Mouse (Mus musculus) hindbrain, embryonic 11.5 days (tissue): Measurements from ENCODE around the gene Sept4. TPM values are rescaled to one million over a fixed set of nuclear protein-coding genes. Genes with fewer than 3 reads are reported as not detected.

Experiments
- ATAC-seq: fragments of 200-750 bp; cut with Nextera tagmentation; 2 replicates; pipeline ENCODE4 v1.8.0; 2017; ENCODE audit warnings: mild to moderate bottlenecking, moderate TSS enrichment, moderate library complexity; ENCODE audit not compliant: low FRiP score
- DNase-seq: peaks from one replicate; pipeline ENCODE4 v3.0.0-alpha.2; 2015; ENCODE audit warnings: low spot score
- H3K27ac ChIP-seq: fragments of 300-500 bp; sonication (generic); 2 replicates; pipeline ENCODE4 v1.5.1; 2014; ENCODE audit warnings: mild to moderate bottlenecking, low read depth, low read length
- H3K27me3 ChIP-seq: fragments of 300-500 bp; sonication (generic); 2 replicates; pipeline ENCODE4 v1.6.1; 2014; ENCODE audit warnings: mild to moderate bottlenecking, low read length, moderate library complexity, mixed read lengths; ENCODE audit not compliant: control insufficient read depth, insufficient read depth
- H3K36me3 ChIP-seq: fragments of 300-500 bp; sonication (generic); 2 replicates; pipeline ENCODE4 v1.6.1; 2014; ENCODE audit warnings: mild to moderate bottlenecking, low read length, moderate library complexity, mixed read lengths; ENCODE audit not compliant: control insufficient read depth, insufficient read depth
- H3K4me1 ChIP-seq: fragments of 300-500 bp; sonication (generic); replicated peaks from 2 replicates; pipeline ENCODE4 v1.6.1; 2014; ENCODE audit warnings: low read length, mixed read lengths; ENCODE audit not compliant: control insufficient read depth, insufficient read depth
- H3K4me2 ChIP-seq: fragments of 300-500 bp; sonication (generic); replicated peaks from 2 replicates; pipeline ENCODE4 v1.6.1; 2014; ENCODE audit warnings: mild to moderate bottlenecking, low read depth, low read length
- H3K4me3 ChIP-seq: fragments of 300-500 bp; sonication (generic); 2 replicates; pipeline ENCODE4 v1.5.1; 2014; ENCODE audit warnings: low read depth, low read length
- H3K9ac ChIP-seq: fragments of 300-500 bp; sonication (generic); 2 replicates; pipeline ENCODE4 v1.6.1; 2014; ENCODE audit warnings: low read depth, low read length
- H3K9me3 ChIP-seq: fragments of 300-500 bp; sonication (generic); 2 replicates; pipeline ENCODE4 v1.6.1; 2016; ENCODE audit warnings: low read length; ENCODE audit not compliant: control insufficient read depth
- WGBS: fragments of 180-500 bp; shearing (Covaris S2); extraction: QIAGEN DNeasy Blood & Tissue Kit; methylation state at CpG from one replicate; pipeline ENCODE4 v1.1.7; 2014; 5-methylcytosine and 5-hydroxymethylcytosine counted together
- polyA plus RNA-seq: library from polyadenylated mRNA; unstranded; fragments of >200 nt; fragmentation: Nextera tagmentation; extraction: Ambion mirVana; gene quantifications from 2 replicates; pipeline ENCODE4 v1.2.1, GENCODE M21; 2014

Sept4 gene
- polyA plus RNA-seq, 1 experiment from 2014 or later: 11.6 TPM

DNA sequence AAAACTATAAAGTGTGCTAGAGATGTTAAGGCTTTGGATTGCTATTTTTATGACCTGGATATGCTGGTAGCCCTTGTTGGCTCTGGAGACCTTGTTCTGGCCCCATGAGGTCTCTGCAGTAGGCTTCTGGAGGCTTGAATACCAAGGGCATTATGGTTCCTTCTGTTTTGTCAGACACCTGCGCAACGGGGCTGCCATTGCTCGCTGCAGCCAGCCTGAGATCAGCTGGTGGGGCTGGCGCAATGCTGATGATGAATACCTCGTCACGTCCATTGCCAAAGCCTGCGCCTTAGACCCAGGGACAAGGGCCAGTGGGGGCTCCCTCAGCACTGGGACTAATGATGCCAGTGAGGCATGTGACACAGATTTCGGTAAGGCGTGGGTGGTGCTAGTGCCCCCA, 33.5 kb downstream of the Sept4 start:
- Histone ChIP-seq H3K36me3 (peaks cover 41% of the 10 kb centered on the region), H3K27me3 (no peaks in the 10 kb centered on the region), H3K4me2 (no peak overlapping the region), H3K4me3 (no peak overlapping the region), H3K9ac (no peak overlapping the region), H3K27ac (no peak overlapping the region), H3K9me3 (no peaks in the 10 kb centered on the region), H3K4me1 (no peaks in the 10 kb centered on the region)
- DNase-seq: no peak
- ATAC-seq: no peak
- WGBS: 94% methylated on average over 9 of the region's 9 CpGs

- Histone ChIP-seq H3K27me3 (no peaks in the 10 kb centered on the region), H3K4me3 (no peak overlapping the region), H3K9me3 (no peaks in the 10 kb centered on the region), H3K9ac (no peak overlapping the region), H3K36me3 (peaks cover 33% of the 10 kb centered on the region), H3K27ac (no peak overlapping the region), H3K4me1 (no peaks in the 10 kb centered on the region), H3K4me2 (no peak overlapping the region)
- WGBS: 93% methylated on average over 2 of the region's 2 CpGs
- DNase-seq (no peak), ATAC-seq (no peak)
These were observed 34.9 kb downstream of the Sept4 start for GRCm38 (mm10) chr11:87603571-87603970.

GRCm38 (mm10) chr11:87609264-87609663, 40.6 kb downstream of the Sept4 start:
- no peak overlapping the region for H3K4me2 ChIP-seq
- WGBS: 92% methylated on average over 7 of the region's 7 CpGs

DNA sequence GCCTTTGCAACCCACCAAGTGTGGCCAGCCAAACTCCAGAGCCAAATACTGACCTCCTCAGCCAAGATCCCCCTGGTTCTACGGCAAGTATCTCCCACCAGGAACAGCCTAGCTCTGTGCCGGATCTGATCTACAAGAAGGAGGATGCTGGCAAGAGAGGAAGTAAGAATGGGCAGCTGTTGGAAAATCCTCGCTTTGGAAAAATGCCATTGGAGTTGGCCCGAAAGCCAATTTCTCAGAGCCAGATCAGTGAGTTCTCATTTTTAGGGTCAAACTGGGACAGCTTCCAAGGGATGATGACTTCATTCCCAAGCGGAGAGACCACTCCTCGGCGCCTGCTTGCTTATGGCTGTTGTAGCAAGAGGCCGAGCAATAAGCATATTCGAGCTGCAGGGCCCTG, 42.8 kb downstream of the Sept4 start:
- peaks cover 32% of the 10 kb centered on the region for H3K36me3 ChIP-seq

More at GRCm38 (mm10) chr11:87609264-87609663, 40.6 kb downstream of the Sept4 start:
- Histone ChIP-seq H3K4me3 (no peak overlapping the region), H3K9ac (no peak overlapping the region), H3K36me3 (peaks cover 31% of the 10 kb centered on the region), H3K9me3 (no peaks in the 10 kb centered on the region), H3K4me1 (no peaks in the 10 kb centered on the region), H3K27me3 (no peaks in the 10 kb centered on the region), H3K27ac (no peak overlapping the region)
- ATAC-seq (no peak), DNase-seq (no peak)

GRCm38 (mm10) chr11:87613972-87614371, 45.3 kb downstream of the Sept4 start:
- Histone ChIP-seq H3K36me3 (peaks cover 41% of the 10 kb centered on the region), H3K27me3 (no peaks in the 10 kb centered on the region), H3K9me3 (no peaks in the 10 kb centered on the region), H3K4me1 (no peaks in the 10 kb centered on the region), H3K9ac (no peak overlapping the region), H3K4me2 (no peak overlapping the region), H3K27ac (no peak overlapping the region), H3K4me3 (no peak overlapping the region)
- DNase-seq (no peak), ATAC-seq (no peak)
- 94% methylated on average over 7 of the region's 7 CpGs for WGBS

More for the DNA sequence above, 42.8 kb downstream of the Sept4 start:
- Histone ChIP-seq H3K4me1 (no peaks in the 10 kb centered on the region), H3K27ac (no peak overlapping the region), H3K4me2 (no peak overlapping the region), H3K9me3 (no peaks in the 10 kb centered on the region), H3K4me3 (no peak overlapping the region), H3K27me3 (no peaks in the 10 kb centered on the region), H3K9ac (no peak overlapping the region)
- 92% methylated on average over 9 of the region's 9 CpGs for WGBS
- no peak for ATAC-seq
- no peak for DNase-seq

DNA sequence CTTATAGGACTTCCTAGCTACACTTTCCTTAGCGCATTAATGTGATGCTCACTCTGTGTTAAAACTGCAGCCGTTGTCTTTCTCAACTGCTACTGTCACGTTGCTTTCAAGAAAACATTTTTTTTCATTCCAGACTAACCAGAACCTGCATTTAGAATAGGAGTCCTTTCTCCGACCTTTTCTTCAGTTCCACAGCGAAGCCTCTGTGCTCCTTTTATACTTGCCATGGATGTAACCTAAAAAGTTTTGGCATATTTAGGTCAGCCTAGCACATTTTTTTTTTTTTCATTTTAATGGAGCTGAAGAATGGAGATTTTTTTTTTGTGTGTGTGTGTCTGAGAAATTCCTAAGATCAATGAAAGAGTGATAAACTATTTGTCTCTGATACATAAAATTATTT, 46.8 kb downstream of the Sept4 start:
- no peaks in the 10 kb centered on the region for H3K9me3 ChIP-seq
- 95% methylated on average over 5 of the region's 5 CpGs for WGBS
- H3K27ac ChIP-seq: no peak overlapping the region
- no peaks in the 10 kb centered on the region for H3K4me1 ChIP-seq
- no peak overlapping the region for H3K9ac ChIP-seq
- H3K4me2 ChIP-seq: no peak overlapping the region
- H3K4me3 ChIP-seq: no peak overlapping the region
- ATAC-seq (no peak), DNase-seq (no peak)
- peaks cover 41% of the 10 kb centered on the region for H3K36me3 ChIP-seq
- H3K27me3 ChIP-seq: no peaks in the 10 kb centered on the region

DNA sequence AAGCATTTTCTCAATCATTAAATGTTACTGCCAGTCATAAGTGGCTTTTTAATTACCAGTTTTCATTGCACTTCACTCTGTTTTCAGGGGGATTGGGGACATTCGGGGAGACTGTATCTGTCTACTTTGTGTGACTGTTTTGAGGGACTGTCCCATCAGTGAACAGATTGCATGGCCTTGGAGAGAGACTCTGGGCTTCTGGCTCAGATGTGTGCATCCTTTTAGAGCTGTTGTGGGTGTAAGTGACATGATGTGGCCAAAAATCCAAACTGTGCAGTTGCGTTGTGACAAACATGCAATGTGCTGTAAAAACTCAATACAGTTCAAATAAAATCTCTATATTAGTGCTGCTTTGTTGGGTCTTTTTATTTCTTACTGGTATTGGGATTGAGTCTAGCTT, 47.2 kb downstream of the Sept4 start:
- no peak for ATAC-seq
- H3K4me2 ChIP-seq: no peak overlapping the region
- no peak overlapping the region for H3K27ac ChIP-seq
- 96% methylated on average over 2 of the region's 2 CpGs for WGBS
- H3K4me3 ChIP-seq: no peak overlapping the region
- H3K36me3 ChIP-seq: peaks cover 41% of the 10 kb centered on the region
- no peak overlapping the region for H3K9ac ChIP-seq
- no peaks in the 10 kb centered on the region for H3K27me3 ChIP-seq
- H3K4me1 ChIP-seq: no peaks in the 10 kb centered on the region
- no peaks in the 10 kb centered on the region for H3K9me3 ChIP-seq
- DNase-seq: no peak

GRCm38 (mm10) chr11:87616790-87617474, 48.2 kb downstream of the Sept4 start, which contains the start of gene Hsf5:
Hsf5 (plus strand) TSS chr11:87617164.
- H3K4me2 ChIP-seq: no peak within 1 kb of the TSS
- 88% methylated on average over 51 of the region's 69 CpGs for WGBS
- DNase-seq (no peak), ATAC-seq (no peak)
- H3K36me3 ChIP-seq: peaks cover 36% of the 10 kb centered on the region
- H3K27me3 ChIP-seq: no peaks in the 10 kb centered on the region
- no peak within 1 kb of the TSS for H3K4me3 ChIP-seq
- no peaks in the 10 kb centered on the region for H3K4me1 ChIP-seq
- no peaks in the 10 kb centered on the region for H3K9me3 ChIP-seq
- no peak within 1 kb of the TSS for H3K27ac ChIP-seq
- H3K9ac ChIP-seq: no peak within 1 kb of the TSS

DNA sequence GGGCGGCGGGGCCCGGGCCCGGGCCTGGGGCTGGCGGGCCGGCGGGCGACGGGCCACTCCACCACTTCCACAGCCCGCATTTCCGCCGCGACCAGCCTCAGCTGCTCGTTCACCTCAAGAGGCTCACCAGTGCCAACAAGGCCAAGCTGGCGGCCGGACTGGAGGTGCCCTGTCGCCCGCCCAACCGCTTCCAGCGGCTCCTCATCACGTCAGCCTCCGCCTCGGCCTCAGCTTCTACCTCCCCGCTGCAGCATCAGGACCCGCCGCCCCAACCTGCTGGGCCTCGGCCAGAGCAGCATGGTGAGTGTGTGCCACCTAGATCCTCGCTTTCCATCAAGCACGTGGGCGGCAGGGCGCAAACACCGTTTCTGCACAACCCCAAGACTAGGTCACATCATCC, 48.9 kb downstream of the Sept4 start:
- H3K9ac ChIP-seq: no peak overlapping the region
- DNase-seq (no peak), ATAC-seq (no peak)
- peaks cover 32% of the 10 kb centered on the region for H3K36me3 ChIP-seq
- no peaks in the 10 kb centered on the region for H3K4me1 ChIP-seq
- H3K4me2 ChIP-seq: no peak overlapping the region
- no peak overlapping the region for H3K27ac ChIP-seq
- H3K9me3 ChIP-seq: no peaks in the 10 kb centered on the region
- no peaks in the 10 kb centered on the region for H3K27me3 ChIP-seq
- no peak overlapping the region for H3K4me3 ChIP-seq
- 95% methylated on average over 19 of the region's 32 CpGs for WGBS
